Mouse (Mus musculus) frontal cortex, postnatal 10 days (tissue): ENCODE data around the gene Tom1l1.

ENCODE experiments used
- DNase-seq, 2 experiments: peaks; one replicate each; pipeline ENCODE4 v3.0.0; 2022; ENCODE audit warnings: low spot score in 2 of 2, mixed read lengths in 1 of 2

The Tom1l1 gene

DNA sequence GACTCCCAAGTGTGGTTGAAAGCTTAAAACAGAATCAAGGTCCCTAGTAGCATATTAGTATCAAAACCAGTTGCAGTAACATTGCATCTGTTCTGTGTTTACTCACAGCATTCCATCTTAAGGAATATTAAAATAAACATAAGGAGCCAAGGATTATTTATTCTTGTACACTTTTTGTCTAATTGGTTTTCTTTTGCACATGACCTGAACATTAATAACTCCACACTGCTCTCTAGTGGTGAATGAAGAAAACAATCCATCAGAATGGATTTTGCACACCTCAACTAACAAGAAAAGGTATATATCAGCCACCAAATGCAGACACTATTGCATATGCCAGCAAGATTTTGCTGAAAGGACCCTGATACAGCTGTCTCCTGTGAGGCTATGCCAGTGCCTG is 71.7 kb downstream of the Tom1l1 start:
- no peak for DNase-seq

DNA sequence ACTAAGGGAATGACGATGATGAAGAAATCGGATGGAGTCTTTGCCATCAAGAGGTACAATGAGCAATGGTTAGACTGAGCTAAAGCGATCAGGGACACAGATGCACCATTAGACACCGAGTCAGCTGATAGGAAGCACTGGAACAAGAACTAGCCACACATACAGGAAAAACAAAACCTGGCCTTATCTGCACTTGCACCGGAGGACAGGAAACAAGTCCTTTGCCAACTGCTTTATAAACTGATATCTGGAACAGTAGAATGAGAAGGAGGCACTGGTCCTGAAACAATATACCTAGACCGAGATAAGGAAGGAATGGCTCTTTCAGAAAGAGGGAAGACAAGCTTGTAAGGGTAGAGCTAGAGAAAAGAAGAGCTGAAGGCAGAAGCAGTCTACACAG is 73.4 kb downstream of the Tom1l1 start:
- DNase-seq, result no peak

DNA sequence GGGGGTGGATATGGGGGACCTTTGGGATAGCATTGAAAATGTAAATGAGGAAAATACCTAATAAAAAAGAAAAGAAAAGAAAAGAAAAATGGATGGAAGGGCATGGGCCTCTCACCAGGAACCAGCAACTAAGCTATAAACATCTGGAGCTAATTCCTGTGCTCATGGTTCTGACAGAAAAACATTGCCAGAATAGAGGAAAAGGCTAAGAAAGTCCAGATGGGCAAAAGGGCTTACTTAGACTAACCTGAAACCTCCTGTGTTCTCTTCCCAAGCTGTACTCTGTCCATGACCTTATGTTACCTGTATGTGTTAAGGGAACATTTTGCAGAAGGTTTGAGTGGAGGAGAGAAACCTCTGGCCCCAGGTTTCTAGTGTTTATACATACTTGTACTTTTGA is 76.0 kb downstream of the Tom1l1 start:
- no peak for DNase-seq

DNA sequence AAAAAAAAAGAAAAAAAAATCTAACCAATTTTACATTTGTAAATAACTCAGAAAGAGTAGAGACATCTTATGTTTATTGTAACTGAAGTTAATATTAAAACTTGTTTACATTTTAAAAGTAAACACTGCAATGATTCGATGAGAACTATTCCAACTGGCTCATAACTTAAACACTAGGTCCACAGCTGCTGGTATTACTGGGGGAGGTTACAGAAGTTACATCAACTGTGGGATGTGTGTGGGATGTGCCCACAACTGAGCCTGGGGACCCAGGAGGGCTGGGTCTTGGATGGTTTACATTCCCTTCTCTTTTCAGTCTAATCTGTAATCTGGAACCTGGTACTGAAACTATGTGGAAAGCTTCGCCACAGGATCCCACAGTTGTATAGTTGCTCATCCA is 85.1 kb downstream of the Tom1l1 start:
- DNase-seq, result no peak

DNA sequence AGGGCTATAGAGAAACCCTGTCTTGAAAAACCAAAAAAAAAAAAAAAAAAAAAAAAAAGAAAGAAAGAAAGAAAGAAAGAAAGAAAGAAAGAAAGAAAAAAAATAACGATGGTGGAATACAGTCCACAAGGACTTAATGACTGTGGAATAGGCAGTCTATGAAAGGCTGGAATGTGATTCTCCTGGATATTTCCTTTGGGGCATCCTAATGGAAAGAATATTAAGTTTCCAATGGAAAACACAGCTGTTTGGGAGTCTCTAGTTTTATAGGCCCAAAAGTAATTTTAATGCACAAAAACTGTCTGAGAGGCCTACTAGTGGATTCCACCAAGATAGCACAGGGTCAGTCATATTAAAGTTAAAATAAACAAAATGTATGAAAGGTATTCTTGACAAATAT is 92.3 kb downstream of the Tom1l1 start:
- no peak for DNase-seq
